Mouse (Mus musculus) olfactory bulb, adult 2 months (tissue): ENCODE results near the gene Sult2b1.

ENCODE experiments used
- CTCF ChIP-seq: fragments of 200-500 bp; IDR thresholded peaks from 2 replicates; pipeline ENCODE4 v1.5.1; 2012; ENCODE audit warnings: low read depth, mild to moderate bottlenecking, low read length, moderate library complexity; ENCODE audit not compliant: insufficient read depth
- POLR2A ChIP-seq: fragments of 200-500 bp; IDR thresholded peaks from 2 replicates; pipeline ENCODE4 v1.6.1; 2012; ENCODE audit warnings: mild to moderate bottlenecking, low read depth, low read length, moderate library complexity; ENCODE audit not compliant: insufficient read depth

DNA sequence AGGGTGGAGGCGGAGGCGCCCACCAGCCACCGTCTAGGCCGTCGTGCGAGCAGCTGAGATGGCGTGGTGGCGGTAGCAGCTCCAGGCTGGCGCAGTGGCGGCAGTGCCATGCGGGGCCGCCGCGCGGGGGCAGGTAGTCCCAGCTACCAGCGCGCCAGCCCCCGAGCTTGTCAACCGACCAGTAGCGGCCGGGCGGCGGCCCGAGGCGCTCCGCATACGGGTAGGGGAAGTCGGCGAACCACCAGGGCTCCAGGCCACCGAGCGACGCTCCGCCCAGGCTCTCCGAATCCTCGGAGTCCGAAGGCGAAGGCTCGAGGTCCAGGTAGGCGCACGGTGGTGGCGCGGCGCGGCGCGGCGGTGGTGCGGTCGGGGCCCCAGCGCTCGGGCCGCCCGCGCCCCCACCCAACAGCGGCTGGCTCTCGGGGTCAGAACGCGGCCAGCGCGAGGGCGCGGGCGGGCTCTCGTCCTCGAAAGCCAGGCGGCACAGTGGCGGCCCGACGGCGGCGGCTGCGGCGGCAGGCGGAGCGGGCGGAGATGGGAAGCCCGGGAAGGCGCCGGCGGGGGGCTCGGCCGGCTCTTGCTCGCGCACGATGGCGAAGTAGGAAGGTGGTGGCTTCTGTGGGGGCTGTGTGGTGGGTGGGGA lies 48.8 kb upstream of the Sult2b1 start:
- TF ChIP-seq CTCF (no peak), POLR2A (no peak)
